Mouse (Mus musculus) intestine, postnatal 0 days (tissue): Measurements from ENCODE around the gene Car8. TPM values are rescaled to one million over a fixed set of nuclear protein-coding genes. Genes with fewer than 3 reads are reported as not detected.

ENCODE experiments used
- ATAC-seq: fragments of 200-750 bp; cut with Nextera tagmentation; 2 replicates; pipeline ENCODE4 v1.8.0; 2017; ENCODE audit warnings: mild to moderate bottlenecking, moderate TSS enrichment, moderate library complexity
- H3K27ac ChIP-seq: fragments of 300-500 bp; sonication (generic); 2 replicates; pipeline ENCODE4 v1.5.1; 2014; ENCODE audit warnings: mild to moderate bottlenecking, low read depth, low read length, moderate library complexity
- H3K27me3 ChIP-seq: fragments of 300-500 bp; sonication (generic); replicated peaks from 2 replicates; pipeline ENCODE4 v1.6.1; 2014; ENCODE audit warnings: low read length, mixed read lengths; ENCODE audit not compliant: control insufficient read depth, insufficient read depth
- H3K36me3 ChIP-seq: fragments of 300-500 bp; sonication (generic); 2 replicates; pipeline ENCODE4 v1.6.1; 2014; ENCODE audit warnings: mild to moderate bottlenecking, moderate library complexity; ENCODE audit not compliant: control insufficient read depth, insufficient read depth
- H3K4me1 ChIP-seq: fragments of 300-500 bp; sonication (generic); replicated peaks from 2 replicates; pipeline ENCODE4 v1.6.1; 2014; ENCODE audit warnings: antibody characterized with exemption, low read length, mixed read lengths; ENCODE audit not compliant: control insufficient read depth, insufficient read depth
- H3K4me2 ChIP-seq: fragments of 300-500 bp; sonication (generic); replicated peaks from 2 replicates; pipeline ENCODE4 v1.6.1; 2014; ENCODE audit warnings: low read depth, mild to moderate bottlenecking, moderate library complexity
- H3K4me3 ChIP-seq: fragments of 300-500 bp; sonication (generic); 2 replicates; pipeline ENCODE4 v1.5.1; 2014; ENCODE audit warnings: low read depth, low read length
- H3K9ac ChIP-seq: fragments of 300-500 bp; sonication (generic); 2 replicates; pipeline ENCODE4 v1.6.1; 2014; ENCODE audit warnings: mild to moderate bottlenecking, low read depth, low read length
- H3K9me3 ChIP-seq: fragments of 300-500 bp; sonication (generic); 2 replicates; pipeline ENCODE4 v1.6.1; 2016; ENCODE audit warnings: mixed run types; ENCODE audit not compliant: control insufficient read depth
- CTCF ChIP-seq: sonication (generic); IDR thresholded peaks from 2 replicates; pipeline ENCODE4 v1.5.1; 2016; ENCODE audit warnings: low read depth, mild to moderate bottlenecking, control low read depth, antibody characterized with exemption, moderate library complexity
- WGBS: fragments of 180-500 bp; shearing (Covaris S2); extraction: QIAGEN DNeasy Blood & Tissue Kit; methylation state at CpG from one replicate; pipeline ENCODE4 v1.1.7; 2014; 5-methylcytosine and 5-hydroxymethylcytosine counted together
- polyA plus RNA-seq: library from polyadenylated mRNA; unstranded; fragments of >200 nt; fragmentation: Nextera tagmentation; extraction: Ambion mirVana; gene quantifications from 2 replicates; pipeline ENCODE4 v1.2.1, GENCODE M21; 2015

The Car8 gene
- polyA plus RNA-seq, 1 experiment from 2014 or later = 27.3 TPM

DNA sequence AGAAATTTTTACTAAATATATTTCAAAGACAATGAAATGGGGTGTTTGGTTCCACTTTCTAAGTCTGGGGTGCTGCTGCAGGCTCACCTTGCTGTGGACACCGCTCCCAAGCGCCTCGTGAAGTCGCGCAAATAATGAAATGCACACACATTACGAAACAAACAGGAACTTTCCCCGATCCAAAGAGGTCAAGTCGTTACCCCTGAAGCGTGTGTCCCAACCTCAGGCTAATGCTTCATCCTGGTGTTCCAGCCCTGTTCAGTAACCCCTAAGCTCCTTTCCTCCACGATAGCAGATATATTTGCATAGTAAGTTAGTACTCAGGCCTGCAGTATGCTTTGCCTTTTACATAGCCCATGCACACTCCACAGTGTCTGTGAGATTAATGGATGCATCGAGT lies 858 bp upstream of the Car8 start:
- H3K4me2 ChIP-seq = peak overlapping the region; percentile 98
- H3K4me1 ChIP-seq = 0 out of 2 replicates have a peak, but pooled peaks cover 2% of the 10 kb centered on the region
- no peaks in the 10 kb centered on the region for H3K27me3 ChIP-seq
- no peak overlapping the region for H3K4me3 ChIP-seq
- TF ChIP-seq CTCF = no peak
- no peaks in the 10 kb centered on the region for H3K9me3 ChIP-seq
- H3K9ac ChIP-seq = no peak overlapping the region
- H3K36me3 ChIP-seq = no peaks in the 10 kb centered on the region
- ATAC-seq = 0 out of 2 replicates have a peak, but pooled peaks have one; percentile 12
- H3K27ac ChIP-seq = no peak overlapping the region
- 43% methylated on average over 11 of the region's 11 CpGs for WGBS

DNA sequence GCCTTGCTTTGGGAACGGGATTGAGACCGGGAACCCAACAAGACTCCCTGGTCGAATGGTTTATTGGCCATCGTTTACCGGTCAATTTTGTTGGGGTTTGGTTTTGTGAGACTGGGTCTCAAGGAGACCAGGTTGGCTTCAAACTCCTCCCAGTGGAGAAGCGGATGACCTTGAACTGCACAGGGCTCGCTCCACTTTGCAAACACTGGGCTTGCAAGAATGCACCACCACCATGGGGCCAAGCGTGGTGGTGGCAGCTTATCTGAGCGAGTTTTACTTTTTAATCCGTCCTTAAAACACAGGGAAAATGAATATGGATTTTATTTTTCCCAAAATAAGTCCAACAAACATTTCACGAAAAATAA lies 447 bp upstream of the Car8 start:
- H3K9me3 ChIP-seq = no peaks in the 10 kb centered on the region
- 0 out of 2 replicates have a peak, but pooled peaks cover 2% of the 10 kb centered on the region for H3K4me1 ChIP-seq
- H3K27me3 ChIP-seq = no peaks in the 10 kb centered on the region
- H3K4me2 ChIP-seq = peak overlapping the region; percentile 98
- H3K36me3 ChIP-seq = no peaks in the 10 kb centered on the region
- H3K27ac ChIP-seq = no peak overlapping the region; the same call in 1 of the 2 replicates
- WGBS = 13% methylated on average over 11 of the region's 11 CpGs
- H3K4me3 ChIP-seq = peak overlapping the region; percentile 73
- peak overlapping the region; percentile 67; the same call in 1 of the 2 replicates for H3K9ac ChIP-seq
- TF ChIP-seq CTCF = peak; percentile 29; the same call in 1 of the 2 replicates
- peak; percentile 73 for ATAC-seq

DNA sequence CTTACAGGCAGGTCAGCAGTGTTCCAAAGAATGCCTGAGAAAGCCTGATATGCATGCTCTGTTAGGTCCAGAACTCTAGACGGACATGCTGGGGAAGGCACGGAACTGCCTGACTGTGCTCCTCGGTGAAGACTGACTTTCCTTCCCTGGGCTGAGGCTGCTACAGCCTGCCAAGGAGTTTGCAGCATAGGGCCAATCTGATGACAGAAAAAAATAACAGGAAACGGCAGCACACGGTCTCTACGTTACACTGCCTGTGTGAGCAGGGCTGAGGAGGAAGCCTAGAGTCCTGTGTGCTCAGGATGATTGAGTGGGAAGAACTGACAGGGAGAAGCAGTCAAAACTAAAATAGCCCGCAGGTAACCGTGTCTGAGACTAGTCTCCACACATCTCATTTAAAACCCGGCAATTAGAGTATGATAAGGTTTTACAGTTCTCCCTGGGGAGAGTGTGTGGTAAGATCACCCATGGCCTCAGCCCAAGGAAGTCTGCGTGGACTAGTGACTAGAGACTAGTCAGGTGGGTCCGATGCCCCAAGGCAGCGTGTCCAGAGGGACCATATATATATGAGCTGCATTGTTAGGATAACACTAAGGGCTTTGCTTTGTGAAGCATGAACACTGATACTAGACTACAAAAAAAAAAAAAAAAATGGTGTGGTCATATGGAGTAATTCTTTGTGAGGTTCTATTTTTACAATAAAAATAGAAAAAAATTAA lies 6.3 kb downstream of the Car8 start:
- Histone ChIP-seq H3K4me3 (no peak overlapping the region), H3K27ac (peak overlapping the region; percentile 65; the same call in 1 of the 2 replicates), H3K4me2 (peak overlapping the region; percentile 28), H3K27me3 (no peaks in the 10 kb centered on the region), H3K9me3 (no peaks in the 10 kb centered on the region), H3K9ac (no peak overlapping the region), H3K4me1 (peaks cover 14% of the 10 kb centered on the region), H3K36me3 (no peaks in the 10 kb centered on the region)
- 28% methylated on average over 12 of the region's 12 CpGs for WGBS
- ATAC-seq = peak; percentile 52; the same call in 1 of the 2 replicates
- no peak for TF ChIP-seq CTCF

DNA sequence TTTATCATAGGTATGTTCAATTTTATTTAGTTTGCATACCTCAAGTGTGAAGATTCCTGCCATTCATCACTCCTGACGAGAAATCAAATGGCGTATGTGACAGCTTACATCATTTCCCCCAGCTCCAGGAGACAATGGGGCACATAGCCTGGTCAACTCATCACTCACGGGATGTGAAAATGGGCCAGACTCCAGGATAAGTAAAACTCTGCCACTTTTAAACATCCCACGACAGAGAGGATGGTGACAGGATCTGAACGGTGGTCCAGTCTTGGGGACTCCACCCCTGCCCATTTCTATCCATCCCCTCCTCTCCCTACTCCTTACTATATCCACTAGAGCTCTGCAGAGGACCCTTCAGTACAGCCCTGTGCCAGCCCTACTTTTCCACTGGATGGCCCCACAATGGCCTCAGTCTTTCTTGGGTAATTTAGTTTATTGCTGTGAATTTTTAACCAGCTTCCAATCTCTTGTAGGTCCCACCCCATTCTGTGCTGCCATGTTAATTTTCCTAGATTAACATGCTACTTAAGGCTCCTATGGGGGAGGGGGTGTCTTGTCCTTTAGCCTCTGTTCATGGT lies 7.5 kb downstream of the Car8 start:
- Histone ChIP-seq H3K9ac (no peak overlapping the region), H3K9me3 (no peaks in the 10 kb centered on the region), H3K4me2 (peak overlapping the region; percentile 30; the same call in 1 of the 2 replicates), H3K36me3 (no peaks in the 10 kb centered on the region), H3K27me3 (no peaks in the 10 kb centered on the region), H3K4me1 (peaks cover 12% of the 10 kb centered on the region), H3K4me3 (no peak overlapping the region), H3K27ac (no peak overlapping the region)
- ATAC-seq = peak; percentile 66
- WGBS = 50% methylated on average over 5 of the region's 5 CpGs
- TF ChIP-seq CTCF = peak; percentile 38

DNA sequence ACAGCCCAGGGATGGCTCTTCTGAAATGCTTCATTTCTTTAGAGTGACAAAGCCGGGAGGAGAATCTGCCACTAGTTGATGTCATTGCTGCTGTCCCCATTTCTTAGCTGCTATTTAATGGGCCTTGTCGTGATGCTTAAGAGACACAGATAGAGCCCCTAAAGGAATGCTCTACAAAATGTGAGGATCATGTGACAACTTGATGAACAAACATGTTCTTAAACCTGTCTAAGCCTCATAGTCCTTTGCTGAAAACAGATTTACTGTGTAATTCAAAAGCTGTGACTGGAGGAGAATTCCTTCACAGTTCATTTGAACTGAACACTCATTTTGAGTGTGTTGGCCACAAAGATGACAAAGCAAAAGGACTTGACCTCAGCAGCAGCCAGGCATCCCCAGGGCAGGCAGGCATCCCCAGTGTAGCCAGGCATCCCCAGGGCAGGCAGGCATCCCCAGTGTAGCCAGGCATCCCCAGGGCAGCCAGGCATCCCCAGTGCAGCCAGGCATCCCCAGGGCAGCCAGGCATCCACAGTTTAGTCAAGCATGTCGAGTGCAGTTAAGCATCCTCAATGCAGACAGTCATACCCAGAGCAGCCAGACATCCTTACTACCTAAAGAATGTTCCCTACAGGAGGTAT lies 9.1 kb downstream of the Car8 start:
- Histone ChIP-seq H3K4me3 (no peak overlapping the region), H3K27ac (no peak overlapping the region), H3K4me2 (no peak overlapping the region), H3K36me3 (no peaks in the 10 kb centered on the region), H3K4me1 (peaks cover 11% of the 10 kb centered on the region), H3K9ac (no peak overlapping the region), H3K27me3 (no peaks in the 10 kb centered on the region), H3K9me3 (no peaks in the 10 kb centered on the region)
- WGBS = 75% methylated on average over 3 of the region's 3 CpGs
- no peak for ATAC-seq
- TF ChIP-seq CTCF = no peak

DNA sequence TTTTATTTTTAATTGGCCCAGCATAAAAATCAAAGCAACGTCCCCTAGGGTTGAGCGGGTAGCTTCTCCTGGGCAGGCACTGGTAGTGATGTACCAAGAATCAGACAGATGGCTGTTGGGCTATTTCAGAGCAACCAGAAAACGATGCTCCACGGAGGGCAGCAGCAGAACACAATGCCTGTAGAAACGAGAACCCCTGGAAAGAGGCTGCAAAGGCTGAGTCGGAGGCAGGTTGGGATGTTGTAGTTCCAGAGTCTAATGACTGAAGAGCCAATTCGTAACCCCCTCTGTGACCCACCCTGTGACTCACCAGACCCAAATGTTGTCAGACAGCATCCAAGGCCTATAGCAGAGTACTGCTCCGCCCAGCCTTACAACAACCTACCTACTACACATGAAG lies 19.9 kb downstream of the Car8 start:
- Histone ChIP-seq H3K9ac (no peak overlapping the region), H3K27me3 (no peaks in the 10 kb centered on the region), H3K4me2 (no peak overlapping the region), H3K9me3 (no peaks in the 10 kb centered on the region), H3K27ac (no peak overlapping the region), H3K36me3 (no peaks in the 10 kb centered on the region), H3K4me3 (no peak overlapping the region), H3K4me1 (0 out of 2 replicates have a peak, but pooled peaks cover 11% of the 10 kb centered on the region)
- no peak for ATAC-seq
- 76% methylated on average over 8 of the region's 8 CpGs for WGBS
- TF ChIP-seq CTCF = no peak
